Mouse (Mus musculus) stomach, postnatal 0 days (tissue): ENCODE results near the gene P2ry6.

ENCODE experiments used
- CTCF ChIP-seq: IDR thresholded peaks from 2 replicates; pipeline ENCODE4 v1.5.1; 2016; ENCODE audit warnings: antibody characterized with exemption, low read depth, mild to moderate bottlenecking, moderate library complexity
- EP300 ChIP-seq: optimal IDR thresholded peaks from 2 replicates; pipeline ENCODE3; 2016; ENCODE audit warnings: antibody characterized with exemption

GRCm38 (mm10) chr7:100963381-100963780 is 11.1 kb downstream of the P2ry6 start:
- TF ChIP-seq CTCF (no peak), EP300 (no peak)
